Mouse (Mus musculus) heart, adult 11 months (tissue): Measurements from ENCODE around the gene Gm10490.
"Not testable (repeated sequence)": the region's sequence is repeated elsewhere in the genome, so short reads cannot be mapped to it uniquely, and the experiment has no call there.

Source experiments
- DNase-seq: peaks from one replicate; pipeline ENCODE4 v3.0.0; 2022

The Gm10490 gene

DNA sequence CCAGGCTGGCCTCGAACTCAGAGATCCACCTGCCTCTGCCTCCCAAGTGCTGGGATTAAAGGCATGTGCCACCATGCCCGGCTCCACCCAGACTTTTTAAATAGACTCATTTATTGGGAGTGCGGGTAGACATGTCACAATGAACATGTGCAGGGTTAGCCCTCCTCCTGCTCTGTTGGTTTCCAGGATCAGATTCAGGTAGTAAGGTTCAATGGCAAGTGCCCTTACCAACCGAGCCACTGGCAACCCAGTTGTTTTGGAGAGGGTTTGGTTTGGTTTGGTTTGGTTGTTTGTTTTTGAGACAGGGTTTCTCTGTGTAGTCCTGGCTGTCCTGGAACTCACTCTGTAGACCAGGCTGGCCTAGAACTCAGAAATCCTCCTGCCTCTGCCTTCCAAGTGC lies at the start of gene Gm10490:
TSS of gene Gm10490 (plus strand) at position 301 of the 400 bp plus-strand sequence.
- not testable (repeated sequence) for DNase-seq

DNA sequence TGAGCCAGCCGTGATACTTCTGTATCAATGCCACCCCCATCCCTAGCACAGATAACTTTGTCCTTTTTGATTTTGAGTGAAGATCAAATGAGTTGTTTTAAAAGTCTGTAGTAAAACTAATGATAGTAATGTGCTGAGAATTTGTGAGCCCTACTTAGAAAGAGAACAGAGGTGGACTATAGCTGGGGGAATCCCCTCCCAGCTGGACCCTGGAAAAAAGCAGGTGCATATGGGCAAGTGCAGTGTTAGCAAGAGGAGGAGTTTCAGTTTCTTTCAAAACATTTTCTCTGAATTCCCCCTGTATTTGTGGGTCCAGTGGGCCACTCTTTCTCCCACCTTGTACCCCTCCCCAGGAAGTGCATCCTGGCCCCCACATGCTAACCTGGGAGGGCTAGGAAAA lies 46.2 kb upstream of the Gm10490 start:
- no peak for DNase-seq

DNA sequence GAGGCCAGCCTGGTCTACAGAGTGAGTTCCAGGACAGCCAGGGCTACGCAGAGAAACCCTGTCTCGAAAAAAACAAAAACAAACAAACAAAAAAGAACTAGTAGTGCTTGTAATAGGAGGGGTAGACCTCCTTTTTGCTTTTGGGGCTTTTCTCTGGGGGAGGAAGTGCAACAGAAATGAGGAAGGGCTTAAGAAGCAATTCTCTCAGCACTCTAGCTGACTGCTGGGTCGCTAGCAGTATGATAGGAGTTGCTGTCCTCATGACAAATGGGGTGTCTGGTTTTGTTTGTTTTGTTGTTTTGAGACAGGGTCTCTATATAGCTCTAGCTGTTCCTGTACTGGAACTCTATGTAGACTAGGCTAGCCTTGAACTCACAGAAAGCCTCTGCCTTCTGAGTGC lies 44.8 kb upstream of the Gm10490 start:
- no peak for DNase-seq

DNA sequence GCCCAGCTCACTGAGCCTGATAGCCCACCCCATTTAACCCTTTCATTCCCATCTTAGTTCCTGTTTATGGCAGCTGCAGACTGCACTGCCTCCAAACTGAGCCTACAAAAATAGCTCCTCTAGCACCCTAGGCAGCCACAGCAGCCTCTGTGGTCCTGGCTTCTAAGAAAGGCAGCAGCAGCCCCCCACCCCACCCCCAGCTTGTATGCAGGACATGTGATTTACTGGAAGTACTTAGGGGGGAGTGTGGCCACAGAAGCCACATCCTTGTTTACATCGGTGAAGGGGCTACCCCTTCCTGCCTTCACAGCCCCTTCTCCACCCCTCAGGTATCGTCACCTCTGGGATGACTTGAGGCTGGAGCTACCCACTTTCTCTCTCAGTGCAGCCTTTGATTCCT lies 44.0 kb upstream of the Gm10490 start:
- no peak for DNase-seq

GRCm38 (mm10) chrX:7865786-7866185 lies 43.6 kb upstream of the Gm10490 start:
- no peak for DNase-seq

DNA sequence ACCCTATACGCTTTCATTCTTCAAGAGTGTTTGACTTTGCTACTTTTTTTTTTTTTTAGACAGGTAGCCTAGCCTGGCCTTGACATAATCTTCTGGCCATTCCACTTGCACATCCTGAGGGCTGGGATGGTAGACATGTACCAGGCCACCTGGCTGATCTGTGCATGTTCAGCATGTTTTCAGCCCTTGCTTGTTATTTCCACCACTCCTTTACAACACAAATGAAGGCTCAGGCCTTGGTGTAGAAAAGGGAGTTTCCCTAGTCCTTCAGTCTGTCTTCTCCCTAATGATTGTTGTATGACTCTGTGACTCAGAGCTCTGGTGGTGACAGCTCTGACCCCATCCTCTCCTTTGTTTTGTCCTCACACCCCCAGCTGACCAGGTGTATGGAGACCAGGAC lies 42.2 kb upstream of the Gm10490 start:
- no peak for DNase-seq

DNA sequence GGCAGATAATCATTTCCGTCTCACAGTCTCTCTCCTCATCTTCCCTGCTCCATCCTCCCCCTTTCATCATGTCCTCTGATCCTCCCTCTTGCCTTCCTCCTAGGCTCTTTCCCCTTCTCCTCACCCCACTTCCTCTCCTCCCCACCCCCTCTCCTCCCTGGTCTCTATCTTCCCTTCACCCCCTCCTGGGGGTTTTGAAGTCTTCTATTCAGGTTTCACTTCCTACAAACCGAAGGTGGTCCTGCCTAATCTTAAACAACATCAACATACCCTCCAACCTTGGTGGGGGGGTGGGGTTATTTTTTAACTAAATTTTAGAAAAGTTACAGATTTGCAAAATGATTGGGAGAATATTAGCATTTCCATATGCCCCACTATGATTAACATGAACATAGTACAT lies 40.8 kb upstream of the Gm10490 start:
- no peak for DNase-seq

- no peak for DNase-seq
Observed at GRCm38 (mm10) chrX:7869826-7870225, 39.5 kb upstream of the Gm10490 start.

DNA sequence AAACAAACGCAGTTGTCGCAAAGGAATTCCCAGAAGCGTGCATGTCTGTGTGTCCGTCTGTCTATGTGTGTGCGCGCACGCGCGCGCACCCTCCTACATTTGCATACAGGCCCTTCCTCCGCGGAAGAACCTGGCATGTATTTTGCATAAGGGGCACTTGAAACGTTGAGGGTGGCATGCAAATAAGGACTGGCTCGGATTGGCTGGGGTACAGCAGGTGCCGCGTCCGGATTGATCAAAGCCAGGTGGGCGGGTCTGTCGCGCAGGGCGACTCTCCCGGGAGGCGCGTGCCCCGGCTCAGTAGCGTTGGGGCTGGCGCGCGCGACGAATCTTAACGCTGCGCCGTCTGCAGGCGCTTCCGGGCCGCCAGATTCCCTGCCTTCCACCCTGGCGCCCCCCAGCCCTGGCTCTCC lies 31.3 kb upstream of the Gm10490 start, which contains the start of gene Pim2:
TSS of gene Pim2 (plus strand) at position 256 of the 413 bp plus-strand sequence.
- peak; percentile 98 for DNase-seq

DNA sequence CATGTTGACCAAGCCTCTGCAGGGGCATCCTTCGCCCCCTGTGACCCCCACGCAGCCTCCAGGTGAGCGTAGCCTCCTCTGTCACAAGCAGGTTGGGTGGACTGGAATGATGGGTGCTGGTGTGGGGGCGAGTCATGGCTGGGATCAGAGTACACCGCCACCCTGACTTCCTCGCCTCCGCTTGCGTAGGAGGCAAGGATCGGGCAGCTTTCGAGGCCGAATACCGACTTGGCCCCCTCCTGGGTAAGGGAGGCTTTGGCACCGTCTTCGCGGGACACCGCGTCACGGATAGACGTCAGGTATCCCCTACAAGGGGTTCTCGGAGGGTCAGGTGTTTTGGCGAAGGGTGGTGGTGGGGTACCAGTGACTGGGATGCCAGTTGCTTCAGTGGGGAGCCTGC lies 30.8 kb upstream of the Gm10490 start:
- peak; percentile 93 for DNase-seq

DNA sequence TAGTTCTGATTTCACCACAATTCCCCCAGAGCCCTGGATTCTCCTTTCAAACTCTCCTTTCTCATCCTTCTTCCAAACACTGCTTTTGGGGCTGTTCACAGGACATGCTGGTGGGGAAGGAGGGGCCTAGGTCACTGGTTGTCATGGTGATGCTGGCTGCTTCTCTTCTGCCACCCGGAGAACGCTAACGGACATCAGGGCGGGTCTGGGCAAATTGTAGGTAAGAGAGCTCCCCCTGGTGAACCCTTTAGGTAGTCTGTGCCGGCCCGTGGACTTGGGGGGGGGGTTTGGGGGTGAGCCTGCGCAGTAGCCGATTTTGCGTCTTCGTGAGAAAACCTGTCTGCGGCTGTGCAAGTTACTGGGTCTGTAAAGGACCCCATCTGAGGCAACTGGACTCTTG lies 29.5 kb upstream of the Gm10490 start:
- DNase-seq = peak; percentile 98

DNA sequence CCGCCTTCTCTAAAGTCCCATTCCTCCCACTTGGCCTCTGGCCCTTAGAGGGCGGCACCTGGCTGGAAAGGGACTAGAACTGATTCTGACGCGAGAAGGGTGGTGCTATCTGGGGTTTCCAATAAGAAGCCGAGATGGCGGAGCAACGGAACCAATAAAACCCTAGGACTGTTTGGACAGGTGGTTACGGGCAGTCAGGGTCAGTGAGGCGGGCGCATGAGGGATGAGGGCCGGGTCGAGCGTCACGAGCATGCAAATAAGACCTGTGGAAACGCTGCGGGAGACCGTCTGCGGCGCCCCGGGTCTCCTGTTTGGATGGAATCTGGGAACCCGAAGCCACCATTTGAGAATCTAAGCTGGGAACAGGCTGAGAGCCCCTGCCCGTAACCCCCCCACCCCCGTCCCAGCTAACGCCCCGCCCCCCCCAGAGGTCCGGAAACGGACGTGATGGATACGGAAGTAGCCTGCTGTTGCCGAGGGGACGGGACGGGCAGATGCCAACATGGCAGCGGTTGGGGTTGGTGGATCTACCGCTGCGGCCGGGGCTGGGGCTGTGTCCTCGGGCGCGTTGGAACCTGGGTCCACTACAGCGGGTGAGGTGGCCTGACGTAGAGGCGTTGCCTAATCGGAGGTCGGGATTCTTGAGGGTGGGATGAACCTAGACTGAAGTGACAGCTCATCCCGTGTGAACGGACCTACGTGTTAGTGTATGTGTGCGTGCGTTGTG lies 25.3 kb upstream of the Gm10490 start, which contains the start of gene Slc35a2:
TSS of gene Slc35a2 (plus strand) at position 188 of the 727 bp plus-strand sequence.
- DNase-seq = peak; percentile 100

GRCm38 (mm10) chrX:7898211-7898610 lies 11.1 kb upstream of the Gm10490 start:
- DNase-seq = no peak

GRCm38 (mm10) chrX:7898880-7899874 lies 10.2 kb upstream of the Gm10490 start, which contains the start of the genes Pqbp1 and Timm17b:
Gene Pqbp1, minus strand, starts transcription at chrX:7899269.
Gene Timm17b, plus strand, starts transcription at chrX:7899357.
- DNase-seq = peak; percentile 99

DNA sequence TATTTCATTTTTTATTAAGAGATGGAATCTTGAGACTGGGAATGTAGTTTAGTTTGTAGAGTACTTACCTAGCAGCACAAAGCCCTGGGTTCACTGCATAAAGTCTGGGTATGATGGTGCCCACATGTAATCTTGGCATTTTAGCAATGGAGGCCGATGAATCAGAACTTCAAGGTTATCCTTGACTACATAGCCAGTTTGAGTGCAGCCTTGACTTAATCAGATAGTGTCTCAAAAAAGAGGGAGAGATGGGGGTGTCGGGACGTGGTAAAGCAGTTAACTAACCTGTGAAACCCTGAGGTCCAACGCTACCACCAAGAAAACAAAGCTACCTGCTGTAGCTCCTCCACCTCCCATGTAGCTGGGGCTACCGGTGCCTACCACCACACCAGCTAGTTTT lies 4.9 kb upstream of the Gm10490 start:
- no peak for DNase-seq

GRCm38 (mm10) chrX:7907735-7908134 lies 1.6 kb upstream of the Gm10490 start, which contains the start of gene Gm10491:
Gene Gm10491, minus strand, starts transcription at chrX:7907835.
- no peak for DNase-seq

DNA sequence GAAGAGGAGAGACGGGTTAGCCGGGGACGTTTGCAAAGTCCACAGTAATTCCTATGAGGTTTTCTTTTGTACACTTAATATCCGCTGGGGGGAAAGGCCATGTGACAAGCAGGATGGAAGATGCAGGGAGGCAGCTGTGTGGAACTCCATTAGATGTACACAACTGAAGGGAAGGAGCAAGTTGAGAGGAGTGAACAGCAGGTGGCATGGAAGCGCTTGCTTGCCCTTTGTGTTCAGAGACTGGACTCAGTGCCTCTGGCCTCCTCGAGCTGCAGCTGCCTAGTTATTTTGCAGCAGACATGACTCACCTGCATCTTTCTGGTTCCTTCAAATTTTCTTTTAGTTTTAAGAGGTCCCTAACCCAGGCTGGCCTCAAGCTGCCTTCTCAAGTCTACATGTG lies 1.1 kb downstream of the Gm10490 start:
- no peak for DNase-seq

DNA sequence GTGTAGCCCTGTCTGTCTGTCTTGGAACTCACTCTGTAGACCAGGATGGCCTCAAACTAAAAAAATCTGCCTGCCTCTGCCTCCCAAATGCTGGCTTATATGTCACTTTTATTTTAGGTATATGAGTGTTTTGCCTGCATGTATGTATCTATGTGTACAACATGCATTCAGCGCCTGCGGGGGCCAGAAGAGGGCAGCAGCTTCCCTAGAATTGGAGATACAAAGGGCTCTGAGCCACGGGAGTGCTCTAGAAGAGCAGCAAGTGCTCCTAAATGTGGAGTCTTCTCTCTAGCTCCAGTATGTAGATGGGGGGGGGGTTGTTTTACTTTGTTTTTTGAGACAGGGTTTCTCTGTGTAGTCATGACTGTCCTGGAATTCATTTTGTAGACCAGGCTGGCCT lies 6.3 kb downstream of the Gm10490 start:
- not testable (repeated sequence) for DNase-seq

- not testable (repeated sequence) for DNase-seq
Observed at GRCm38 (mm10) chrX:7917960-7918359, 8.6 kb downstream of the Gm10490 start.

GRCm38 (mm10) chrX:7919601-7920383 lies 10.4 kb downstream of the Gm10490 start, which contains the start of gene Pcsk1n:
Gene Pcsk1n, plus strand, starts transcription at chrX:7919822.
- no peak for DNase-seq

DNA sequence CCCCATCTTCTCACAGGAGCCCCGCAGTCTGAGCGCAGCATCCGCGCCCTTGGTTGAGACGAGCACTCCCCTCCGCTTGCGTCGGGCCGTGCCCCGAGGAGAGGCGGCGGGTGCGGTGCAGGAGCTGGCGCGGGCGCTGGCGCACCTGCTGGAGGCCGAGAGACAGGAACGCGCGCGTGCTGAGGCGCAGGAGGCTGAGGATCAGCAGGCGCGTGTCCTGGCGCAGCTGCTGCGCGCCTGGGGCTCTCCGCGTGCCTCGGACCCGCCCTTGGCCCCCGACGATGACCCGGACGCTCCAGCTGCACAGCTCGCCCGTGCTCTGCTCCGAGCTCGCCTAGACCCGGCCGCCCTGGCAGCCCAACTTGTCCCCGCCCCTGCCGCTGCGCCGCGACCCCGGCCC lies 12.7 kb downstream of the Gm10490 start:
- no peak for DNase-seq

DNA sequence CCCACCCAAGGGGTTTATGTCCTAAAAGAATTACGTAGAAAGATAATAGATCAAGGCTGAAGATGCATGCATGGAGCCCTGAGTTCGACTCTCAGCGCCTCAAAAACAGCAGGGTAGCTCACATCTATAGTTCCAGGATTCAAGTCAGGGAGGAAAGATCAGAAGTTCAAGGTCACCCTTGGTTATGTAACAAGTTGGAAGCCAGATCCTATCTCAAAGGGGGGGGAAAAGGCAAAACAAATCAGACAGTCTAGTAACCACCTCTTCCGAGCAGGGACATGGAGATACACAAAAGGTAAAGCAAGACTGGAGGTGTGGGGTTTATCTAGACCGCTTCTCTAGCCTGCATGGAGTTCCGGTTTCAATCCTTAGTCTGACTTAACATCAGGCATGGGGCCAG lies 16.9 kb downstream of the Gm10490 start:
- DNase-seq = no peak

DNA sequence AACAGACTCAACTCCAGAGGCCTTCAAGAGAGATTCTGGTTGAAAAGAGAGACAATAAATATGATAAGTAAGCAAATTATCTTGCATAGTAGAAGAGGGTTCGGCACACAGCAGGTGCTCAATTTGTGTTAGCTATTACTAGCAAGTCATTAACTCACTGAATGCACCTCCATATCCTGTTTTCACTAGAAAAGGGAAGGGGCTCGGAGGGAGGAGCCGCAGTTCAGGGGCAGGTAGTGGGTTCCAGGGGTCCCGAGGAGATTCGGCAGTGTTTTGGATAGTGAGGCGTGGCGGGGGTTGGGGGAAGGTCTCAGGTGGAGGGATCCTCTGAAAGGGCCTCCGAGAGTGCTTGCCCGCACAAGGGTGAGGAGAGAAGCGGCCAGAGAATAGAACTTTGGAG lies 17.8 kb downstream of the Gm10490 start:
- DNase-seq = no peak
